Comparison of ENCODE assay signal across 13 mouse cellular contexts in genomic region chr6:67296126-67296525, GRCm38 (mm10). TPM values are rescaled to one million over a fixed set of nuclear protein-coding genes. Genes with fewer than 3 reads are reported as not detected.
A peak's percentile ranks its signal among the peaks of the same experiment; 100 is the strongest.
DNase-seq lines count a peak whose midpoint lies in the region; ATAC-seq and TF ChIP-seq lines count a peak whose summit lies in the region.
"Had no signal": no experiment of that assay in that cellular context is flagged by ENCODE, and none has a peak within 500 bp of the region (broad histone marks: within the 10 kb centered on the region; RNA-seq: fewer than 3 reads in every experiment).

No protein-coding gene starts in this region.

- H3K9ac ChIP-seq in MEL (ENCODE audit: control insufficient read depth, low read depth, low read length, poor library complexity, severe bottlenecking) = no peak overlapping the region
- H3K9ac ChIP-seq in midbrain, embryonic 14.5 days (replicated peaks; ENCODE audit: low read length) = no peak overlapping the region
- H3K9ac ChIP-seq: hindbrain, embryonic 12.5 days; neural tube, embryonic 15.5 days had no signal

- no peaks in the 10 kb centered on the region; the same call in 1 of the 2 replicates for H3K4me1 ChIP-seq in cerebellum, adult 2 months (ENCODE audit: control insufficient read depth, insufficient read depth, low read length)
- H3K4me1 ChIP-seq in MEL (ENCODE audit: control insufficient read depth in 1 of 2, insufficient read depth in 2 of 2, low read length in 2 of 2) = 0 out of 4 replicates have a peak, but pooled peaks cover 0 to 2% of the 10 kb centered on the region in 2 experiments
- 0 out of 2 replicates have a peak, but pooled peaks cover 3% of the 10 kb centered on the region for H3K4me1 ChIP-seq in midbrain, embryonic 14.5 days (ENCODE audit: control insufficient read depth, insufficient read depth, low read length)
- H3K4me1 ChIP-seq: neural tube, embryonic 15.5 days had no signal

- peak; percentile 50 for TF ChIP-seq RAD21 in MEL (IDR thresholded peaks at IDR 0.05; ENCODE audit: low read depth, low read length)

- peak in 1 of 2 experiments; percentile 14 for DNase-seq in cerebellum, adult 2 months
- no peak for DNase-seq in cerebellum, postnatal 25 days
- no peak for DNase-seq in layer of hippocampus, adult 2 months (ENCODE audit: low spot score in 2 of 2)
- no peak for DNase-seq in layer of hippocampus, adult 8-10 months (ENCODE audit: low spot score in 2 of 2)
- DNase-seq in MEL (ENCODE audit: low read depth, low spot score) = no peak
- DNase-seq in ovary, postnatal 36 days (ENCODE audit: low spot score) = no peak
- DNase-seq in midbrain, embryonic 14.5 days = no peak
- DNase-seq: adrenal gland, postnatal 10 days; gastrocnemius, postnatal 36 days had no signal

- no peaks in the 10 kb centered on the region for H3K9me3 ChIP-seq in MEL (replicated peaks; ENCODE audit: insufficient read depth, low read length)
- H3K9me3 ChIP-seq in midbrain, embryonic 14.5 days (ENCODE audit: control insufficient read depth, low read length) = no peaks in the 10 kb centered on the region
- H3K9me3 ChIP-seq: hindbrain, embryonic 12.5 days; neural tube, embryonic 15.5 days had no signal

- H3K27ac ChIP-seq in cerebellum, adult 2 months (ENCODE audit: insufficient read depth, low read length) = no peak overlapping the region
- H3K27ac ChIP-seq in layer of hippocampus, adult 2 months = no peak overlapping the region
- H3K27ac ChIP-seq in MEL (ENCODE audit: control insufficient read depth, low read depth, low read length) = no peak overlapping the region
- no peak overlapping the region for H3K27ac ChIP-seq in midbrain, embryonic 14.5 days (replicated peaks; ENCODE audit: low read depth, low read length)
- H3K27ac ChIP-seq: hindbrain, embryonic 12.5 days; macrophage; neural tube, embryonic 15.5 days had no signal

- TF ChIP-seq POLR2A in cerebellum, adult 2 months (IDR thresholded peaks at IDR 0.05; ENCODE audit: borderline replicate concordance, insufficient read depth, low read length) = no peak
- TF ChIP-seq POLR2A in MEL (IDR thresholded peaks at IDR 0.05; ENCODE audit: control insufficient read depth in 1 of 2, insufficient read depth in 1 of 2, low read depth in 1 of 2, low read length in 2 of 2, poor library complexity in 1 of 2) = 0 out of 4 replicates have a peak, but pooled peaks of 1 of the 2 experiments have one; percentile 17

- 63% methylated on average over 5 of the region's 5 CpGs for WGBS in cerebellum, adult 2 months
- 63% methylated on average over 5 of the region's 5 CpGs for WGBS in midbrain, embryonic 14.5 days

- peaks cover 0 to 2% of the 10 kb centered on the region in 2 experiments; a peak in 3 of 4 replicates for H3K36me3 ChIP-seq in MEL (ENCODE audit: control insufficient read depth in 1 of 2, insufficient read depth in 2 of 2, low read length in 2 of 2)
- no peaks in the 10 kb centered on the region for H3K36me3 ChIP-seq in midbrain, embryonic 14.5 days (ENCODE audit: control insufficient read depth, insufficient read depth, low read length)
- H3K36me3 ChIP-seq: hindbrain, embryonic 12.5 days; neural tube, embryonic 15.5 days had no signal

- no peaks in the 10 kb centered on the region for H3K79me2 ChIP-seq in MEL (ENCODE audit: control insufficient read depth, insufficient read depth, low read length, poor library complexity)

- no peak overlapping the region for H3K4me2 ChIP-seq in midbrain, embryonic 14.5 days (ENCODE audit: low read length)
- H3K4me2 ChIP-seq: hindbrain, embryonic 12.5 days; neural tube, embryonic 15.5 days had no signal

- no peaks in the 10 kb centered on the region for H3K27me3 ChIP-seq in cerebellum, adult 2 months (ENCODE audit: control insufficient read depth, insufficient read depth, low read length)
- H3K27me3 ChIP-seq in MEL (ENCODE audit: control insufficient read depth in 1 of 2, insufficient read depth in 2 of 2, low read length in 2 of 2) = no peaks in the 10 kb centered on the region
- no peaks in the 10 kb centered on the region for H3K27me3 ChIP-seq in midbrain, embryonic 14.5 days (ENCODE audit: control insufficient read depth, insufficient read depth, low read length)
- H3K27me3 ChIP-seq: hindbrain, embryonic 12.5 days; neural tube, embryonic 15.5 days had no signal

- ATAC-seq in megakaryocyte progenitor cell, adult 5-6 weeks (replicated peaks; ENCODE audit: poor library complexity) = peak; percentile 73
- ATAC-seq in midbrain, embryonic 14.5 days (ENCODE audit: low FRiP score, low TSS enrichment) = no peak

- TF ChIP-seq EP300 in MEL (IDR thresholded peaks at IDR 0.05; ENCODE audit: low read depth in 1 of 2, low read length in 2 of 2) = no peak

- H3K4me3 ChIP-seq in cerebellum, adult 2 months (replicated peaks; ENCODE audit: insufficient read depth, low read depth, low read length) = no peak overlapping the region
- no peak overlapping the region for H3K4me3 ChIP-seq in layer of hippocampus, adult 2 months
- H3K4me3 ChIP-seq in MEL (ENCODE audit: control insufficient read depth in 1 of 2, insufficient read depth in 1 of 2, low read depth in 2 of 2, low read length in 2 of 2) = no peak overlapping the region
- no peak overlapping the region for H3K4me3 ChIP-seq in midbrain, embryonic 14.5 days (replicated peaks; ENCODE audit: low read depth, low read length)
- H3K4me3 ChIP-seq: hindbrain, embryonic 12.5 days; neural tube, embryonic 15.5 days had no signal

- peak; percentile 27; the same call in 1 of the 2 replicates for TF ChIP-seq CTCF in cerebellum, adult 2 months (IDR thresholded peaks at IDR 0.05; ENCODE audit: borderline replicate concordance, insufficient read depth, low read depth, low read length)
- peak; percentile 54 for TF ChIP-seq CTCF in layer of hippocampus, adult 2 months (conservative IDR thresholded peaks at IDR 0.05)
- peak in 1 of 3 experiments; percentile 46; a peak in 2 of 6 replicates for TF ChIP-seq CTCF in MEL (IDR thresholded peaks at IDR 0.05 in 2 of 3, conservative IDR thresholded peaks at IDR 0.05 in 1 of 3; ENCODE audit: control insufficient read depth in 1 of 3, insufficient read depth in 1 of 3, low read depth in 2 of 3, low read length in 3 of 3, poor library complexity in 1 of 3, severe bottlenecking in 1 of 3)

TF ChIP-seq in MEL, 35 proteins besides CTCF, POLR2A, EP300 and RAD21:
- no peak for TF ChIP-seq TAL1 (IDR thresholded peaks at IDR 0.05; ENCODE audit: low read length)
- TF ChIP-seq ZNF384 (IDR thresholded peaks at IDR 0.05; ENCODE audit: low read depth, low read length) = no peak
- no peak for TF ChIP-seq MYB (IDR thresholded peaks at IDR 0.05; ENCODE audit: low read depth, low read length)
- peak; percentile 36 for TF ChIP-seq SMC3 (IDR thresholded peaks at IDR 0.05; ENCODE audit: low read depth, low read length)
- TF ChIP-seq ELF1 (IDR thresholded peaks at IDR 0.05; ENCODE audit: low read depth, low read length) = no peak

RNA-seq across cellular contexts. Expression of gene Serbp1, which starts 58.1 kb away (rescaled TPM):
- 194 and 201 TPM in 2 replicates for polyA plus RNA-seq in cerebellum, adult 2 months (2012; rRNA removed)
- 100 to 1,000 TPM; 214 to 221 TPM for total RNA-seq in layer of hippocampus, adult 2 months (2021)
- 100 to 1,000 TPM; 145 to 214 (median 181) TPM for total RNA-seq in layer of hippocampus, adult 8-10 months (2022)
- 1,043 and 1,179 TPM in 2 replicates for total RNA-seq in MEL (2012; rRNA removed)
- polyA plus RNA-seq in MEL (2012; ENCODE audit: insufficient read depth in 1 of 2, insufficient read length in 2 of 2, low read depth in 1 of 2, low replicate concordance in 2 of 2, missing spikeins in 1 of 2) = 1,000 to 10,000 TPM; 1,049 to 1,809 TPM
- 1,237 and 1,242 TPM in 2 replicates for total RNA-seq in megakaryocyte progenitor cell, adult 5-6 weeks (2015)
- total RNA-seq in megakaryocyte progenitor cell, adult 5-6 weeks (2017) = 2,350 and 2,917 TPM in 2 replicates
- polyA plus RNA-seq in midbrain, embryonic 14.5 days (2014; fragmentation: Nextera tagmentation; extraction: Ambion mirVana) = 325 and 337 TPM in 2 replicates
